Comparison of ENCODE assay signal across 8 mouse cellular contexts in genomic region chr6:106663780-106664651, GRCm38 (mm10).
DNase-seq lines count a peak whose midpoint lies in the region; ATAC-seq and TF ChIP-seq lines count a peak whose summit lies in the region.

No protein-coding gene starts in this region.

- no peaks in the 10 kb centered on the region for H3K4me1 ChIP-seq in intestine, postnatal 0 days (replicated peaks; ENCODE audit: control insufficient read depth, insufficient read depth, low read length)
- H3K4me1 ChIP-seq in intestine, embryonic 16.5 days (ENCODE audit: control insufficient read depth, insufficient read depth, low read length): no peaks in the 10 kb centered on the region
- H3K4me1 ChIP-seq in forebrain, postnatal 0 days (ENCODE audit: insufficient read depth): no peaks in the 10 kb centered on the region

- H3K4me3 ChIP-seq in intestine, postnatal 0 days (ENCODE audit: low read depth, low read length): no peak overlapping the region
- no peak overlapping the region for H3K4me3 ChIP-seq in intestine, embryonic 16.5 days (ENCODE audit: low read length)
- H3K4me3 ChIP-seq in forebrain, postnatal 0 days (ENCODE audit: low read depth, low read length): no peak overlapping the region

- 41% methylated on average over 6 of the region's 6 CpGs for WGBS in intestine, postnatal 0 days
- 38% methylated on average over 6 of the region's 6 CpGs for WGBS in intestine, embryonic 16.5 days
- WGBS in forebrain, postnatal 0 days: 20% methylated on average over 6 of the region's 6 CpGs

- no peak overlapping the region for H3K4me2 ChIP-seq in intestine, postnatal 0 days (replicated peaks; ENCODE audit: low read depth)
- H3K4me2 ChIP-seq in intestine, embryonic 16.5 days (ENCODE audit: low read depth, low read length): no peak overlapping the region
- no peak overlapping the region for H3K4me2 ChIP-seq in forebrain, postnatal 0 days (ENCODE audit: low read depth)

- H3K36me3 ChIP-seq in intestine, postnatal 0 days (ENCODE audit: control insufficient read depth, insufficient read depth): no peaks in the 10 kb centered on the region
- no peaks in the 10 kb centered on the region for H3K36me3 ChIP-seq in intestine, embryonic 16.5 days (ENCODE audit: control insufficient read depth, insufficient read depth, low read length)
- no peaks in the 10 kb centered on the region for H3K36me3 ChIP-seq in forebrain, postnatal 0 days (ENCODE audit: insufficient read depth)

- peak; percentile 79 for DNase-seq in ES-CJ7 (ENCODE audit: low read depth, low spot score)
- peak; percentile 40 for DNase-seq in brain, adult 2 months (ENCODE audit: low read depth, low spot score)
- no peak for DNase-seq in forebrain, postnatal 0 days
- peak; percentile 72 to 76 for DNase-seq in kidney, postnatal 4 days
- peak; percentile 69 for DNase-seq in naive thymus-derived CD4-positive, alpha-beta T cell, adult 2 months (ENCODE audit: low read depth)
- peak; percentile 9 to 26 for DNase-seq in urinary bladder, postnatal 36 days (ENCODE audit: low spot score in 2 of 2)

- no peak for ATAC-seq in intestine, postnatal 0 days
- ATAC-seq in intestine, embryonic 16.5 days: no peak
- no peak for ATAC-seq in forebrain, postnatal 0 days

- H3K9ac ChIP-seq in intestine, postnatal 0 days (ENCODE audit: low read depth, low read length): no peak overlapping the region
- H3K9ac ChIP-seq in intestine, embryonic 16.5 days (ENCODE audit: low read depth, low read length): no peak overlapping the region
- H3K9ac ChIP-seq in forebrain, postnatal 0 days: no peak overlapping the region

- H3K27me3 ChIP-seq in intestine, postnatal 0 days (replicated peaks; ENCODE audit: control insufficient read depth, insufficient read depth, low read length): no peaks in the 10 kb centered on the region
- no peaks in the 10 kb centered on the region for H3K27me3 ChIP-seq in intestine, embryonic 16.5 days (replicated peaks; ENCODE audit: control insufficient read depth, insufficient read depth, low read length)
- H3K27me3 ChIP-seq in forebrain, postnatal 0 days (ENCODE audit: insufficient read depth, low read length): no peaks in the 10 kb centered on the region

- H3K9me3 ChIP-seq in intestine, postnatal 0 days (ENCODE audit: control insufficient read depth): no peaks in the 10 kb centered on the region
- no peaks in the 10 kb centered on the region for H3K9me3 ChIP-seq in intestine, embryonic 16.5 days (ENCODE audit: control insufficient read depth, low read length)
- no peaks in the 10 kb centered on the region for H3K9me3 ChIP-seq in forebrain, postnatal 0 days (ENCODE audit: low read length)

- no peak overlapping the region for H3K27ac ChIP-seq in intestine, postnatal 0 days (ENCODE audit: low read depth, low read length)
- no peak overlapping the region for H3K27ac ChIP-seq in intestine, embryonic 16.5 days (ENCODE audit: low read length)
- no peak overlapping the region for H3K27ac ChIP-seq in forebrain, postnatal 0 days (ENCODE audit: low read depth, low read length)

- TF ChIP-seq CTCF in intestine, postnatal 0 days (IDR thresholded peaks at IDR 0.05; ENCODE audit: low read depth): peak; percentile 64
- peak; percentile 62 for TF ChIP-seq CTCF in forebrain, postnatal 0 days (IDR thresholded peaks at IDR 0.05; ENCODE audit: low read depth)
